Mouse (Mus musculus) T-cell, adult 2 months (primary cell): Measurements from ENCODE around the gene Klhdc4.

Source experiments
- DNase-seq: peaks from one replicate; pipeline ENCODE4 v3.0.0; 2022; ENCODE audit warnings: low spot score

The Klhdc4 gene

GRCm38 (mm10) chr8:121806126-121806525 lies 23.2 kb downstream of the Klhdc4 start:
- DNase-seq: no peak

DNA sequence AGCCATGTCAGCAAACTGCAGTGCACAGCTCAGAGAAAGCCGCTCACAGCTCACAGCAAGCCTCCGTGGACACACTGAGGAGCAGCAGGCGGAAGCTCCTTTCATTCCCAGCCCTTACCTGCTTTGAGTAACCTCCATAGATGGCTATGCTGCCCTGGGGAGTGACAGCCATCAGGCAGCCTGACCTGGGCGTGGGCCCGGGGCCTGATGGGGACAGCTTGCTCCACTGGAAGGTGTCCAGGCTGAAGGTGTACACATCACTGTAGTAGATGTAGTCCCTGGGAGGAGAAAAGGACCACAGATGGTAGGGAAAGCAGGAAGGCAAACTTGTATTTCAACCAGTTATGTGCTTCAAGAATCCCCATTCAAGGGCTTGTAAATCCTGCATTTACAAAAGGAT lies 24.5 kb downstream of the Klhdc4 start:
- DNase-seq: no peak

DNA sequence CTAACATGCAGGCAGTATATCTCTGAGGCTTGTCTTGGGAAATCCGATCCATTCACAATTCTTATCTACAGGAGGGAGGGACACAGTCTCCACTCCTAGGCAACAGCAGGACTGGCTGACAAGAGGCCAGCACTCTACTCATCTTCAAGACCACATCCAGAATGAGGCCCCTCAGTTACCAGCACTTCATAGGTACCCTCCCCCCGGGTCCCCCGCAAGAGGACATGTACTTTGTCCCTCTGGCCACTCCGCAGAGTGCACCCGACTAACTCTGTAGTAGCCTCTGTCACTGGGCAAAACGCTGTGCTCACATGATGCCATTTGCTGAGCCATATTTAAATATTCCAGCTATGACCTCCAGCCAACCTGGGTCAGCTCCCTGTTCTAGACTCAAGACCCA lies 31.0 kb downstream of the Klhdc4 start:
- DNase-seq: no peak

GRCm38 (mm10) chr8:121796406-121796805 lies 33.0 kb downstream of the Klhdc4 start:
- no peak for DNase-seq

- DNase-seq: no peak
These were observed 33.9 kb downstream of the Klhdc4 start for GRCm38 (mm10) chr8:121795461-121795860.

GRCm38 (mm10) chr8:121794151-121794550 lies 35.2 kb downstream of the Klhdc4 start:
- no peak for DNase-seq

DNA sequence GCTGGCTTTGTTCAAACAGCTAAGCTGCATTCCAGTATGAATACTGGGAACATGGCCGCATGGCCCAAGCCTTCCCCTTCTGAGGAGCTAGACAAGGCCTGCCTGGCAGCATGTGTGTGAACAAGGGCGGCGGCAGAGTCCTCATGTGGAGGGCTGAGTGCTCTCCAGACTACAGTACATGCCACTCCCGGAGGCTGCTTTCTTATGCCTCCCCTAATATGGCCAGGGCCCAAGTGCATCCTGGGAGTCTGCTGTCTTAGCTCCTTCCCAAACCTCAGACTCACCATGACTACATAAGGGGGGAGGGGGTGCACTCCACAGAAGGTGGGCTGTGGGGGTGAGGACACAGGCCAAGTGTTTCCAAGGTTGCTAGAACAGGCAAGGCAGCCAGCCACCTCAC lies 36.7 kb downstream of the Klhdc4 start:
- DNase-seq: no peak

GRCm38 (mm10) chr8:121792159-121792558 lies 37.2 kb downstream of the Klhdc4 start:
- no peak for DNase-seq

GRCm38 (mm10) chr8:121788786-121789185 lies 40.6 kb downstream of the Klhdc4 start:
- no peak for DNase-seq

DNA sequence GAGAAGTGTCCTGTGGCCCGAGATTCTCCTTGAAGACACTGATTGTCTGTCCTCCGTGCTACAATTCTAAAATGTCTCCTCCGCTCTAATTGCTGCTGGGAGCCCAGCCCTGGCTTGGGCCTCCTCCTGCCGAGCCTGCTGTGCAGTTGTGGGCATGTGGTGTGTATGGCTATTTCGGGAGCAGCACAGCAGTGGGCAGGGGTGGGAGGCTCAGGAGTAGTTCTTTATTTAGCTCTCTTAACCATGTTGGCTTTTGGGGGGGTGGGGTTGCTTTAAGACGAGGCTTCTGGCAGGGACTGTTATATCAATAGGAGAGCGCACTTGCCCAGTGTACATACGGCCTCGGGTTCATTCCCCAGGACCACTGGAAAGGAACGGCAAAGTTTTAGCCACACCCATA lies 42.8 kb downstream of the Klhdc4 start:
- DNase-seq: no peak

- DNase-seq: no peak
These were observed 46.9 kb downstream of the Klhdc4 start for GRCm38 (mm10) chr8:121782493-121782892.

- DNase-seq: no peak
These were observed 55.5 kb downstream of the Klhdc4 start for GRCm38 (mm10) chr8:121773876-121774275.

DNA sequence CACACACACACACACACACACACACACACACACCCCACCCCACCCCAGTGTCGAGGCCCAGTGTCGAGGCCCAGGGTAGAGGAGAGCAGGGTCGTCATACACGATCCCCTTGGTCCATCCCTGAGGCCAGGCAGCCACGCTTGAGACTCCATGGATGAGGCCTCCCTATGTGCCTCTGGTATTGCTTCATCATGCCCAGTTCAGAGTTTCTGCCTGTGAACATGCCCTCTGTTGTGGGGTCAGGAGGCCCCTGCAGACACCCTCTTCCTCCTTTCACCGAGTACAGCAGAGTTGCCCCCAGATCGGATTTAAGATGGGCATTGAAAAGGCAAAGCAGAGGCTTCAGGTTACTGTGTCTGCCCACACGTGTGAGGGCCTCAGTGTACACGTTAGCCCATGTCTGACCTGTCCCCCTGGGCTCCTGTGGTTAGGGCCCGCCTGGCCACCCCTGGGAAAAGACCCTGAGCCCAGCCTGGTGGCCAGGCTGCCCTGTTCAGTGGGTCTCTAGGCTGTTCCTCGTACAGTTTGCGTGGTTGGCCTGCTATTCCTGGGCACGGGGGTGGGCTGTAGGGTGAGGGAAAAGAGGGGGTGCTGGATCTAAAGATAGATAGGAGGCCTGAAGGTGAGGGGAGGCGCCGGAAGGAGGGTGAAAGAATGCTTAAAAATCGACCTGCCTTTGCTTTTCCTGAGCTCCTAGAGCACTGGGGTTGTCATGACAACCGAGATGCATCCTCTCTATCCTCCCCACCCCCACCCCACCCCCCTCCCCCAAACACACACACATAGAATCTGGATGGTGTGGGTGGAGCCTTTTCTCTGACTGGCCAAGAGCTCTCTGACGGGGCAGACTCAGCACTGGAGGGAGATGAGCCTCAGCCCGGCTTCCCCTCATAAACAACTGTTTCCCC lies 58.3 kb downstream of the Klhdc4 start:
- DNase-seq: no peak

- DNase-seq: no peak
These were observed 59.7 kb downstream of the Klhdc4 start for GRCm38 (mm10) chr8:121769621-121770020.

GRCm38 (mm10) chr8:121769095-121769494 lies 60.3 kb downstream of the Klhdc4 start:
- no peak for DNase-seq

DNA sequence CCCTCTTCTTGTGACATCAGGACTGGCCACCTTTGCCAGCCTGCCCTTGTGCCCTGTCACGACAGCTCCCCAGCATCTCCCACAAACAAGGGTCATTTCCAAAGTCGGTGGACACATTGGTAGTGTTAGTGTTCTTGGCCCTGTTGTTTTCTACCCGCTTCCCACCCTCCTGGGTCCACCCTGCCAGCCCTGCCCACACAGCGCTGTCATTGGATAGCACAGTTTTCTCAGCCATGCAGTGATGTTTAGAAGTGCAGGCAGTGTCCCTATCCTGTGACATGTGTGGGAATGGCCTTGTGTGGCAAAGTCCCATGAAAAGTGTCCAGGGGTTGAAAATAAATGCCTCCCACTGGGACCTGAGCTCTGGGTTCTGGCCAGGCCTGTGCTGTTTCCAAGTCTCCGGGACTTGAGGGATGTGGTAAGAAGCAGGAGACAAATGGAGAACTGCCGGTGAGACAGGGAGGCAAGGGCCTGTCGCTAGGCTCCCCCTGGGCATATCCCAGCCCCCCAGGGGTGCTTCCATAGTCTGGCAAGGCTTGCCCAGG lies 63.7 kb downstream of the Klhdc4 start:
- no peak for DNase-seq

GRCm38 (mm10) chr8:121763700-121764013 lies 65.7 kb downstream of the Klhdc4 start:
- no peak for DNase-seq

GRCm38 (mm10) chr8:121762999-121763699 lies 66.2 kb downstream of the Klhdc4 start:
- DNase-seq: no peak

- no peak for DNase-seq
These were observed 67.9 kb downstream of the Klhdc4 start for GRCm38 (mm10) chr8:121761480-121761879.

- DNase-seq: no peak
These were observed 68.9 kb downstream of the Klhdc4 start for GRCm38 (mm10) chr8:121760484-121760883.

DNA sequence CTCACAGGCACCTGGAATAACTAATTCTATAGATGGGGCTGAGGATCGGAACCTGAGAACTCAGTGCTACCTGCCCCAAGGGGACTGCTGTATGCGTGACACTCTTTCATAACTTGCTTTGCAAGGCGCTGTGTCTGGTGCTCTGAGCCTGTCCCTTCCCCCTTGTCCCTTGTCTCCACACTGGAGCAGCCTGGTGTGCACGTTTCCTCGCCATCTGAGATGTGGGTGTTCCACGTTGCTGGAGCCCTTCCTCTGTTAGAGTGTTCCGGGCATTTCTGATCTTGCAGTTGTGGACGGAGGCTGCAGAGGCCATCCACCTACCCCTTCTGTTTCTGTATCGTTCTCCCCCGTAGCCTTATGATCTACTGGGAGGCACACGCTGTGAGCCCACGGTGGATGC lies 70.9 kb downstream of the Klhdc4 start:
- DNase-seq: no peak

GRCm38 (mm10) chr8:121751407-121751806 lies 78.0 kb downstream of the Klhdc4 start:
- DNase-seq: peak; percentile 31

DNA sequence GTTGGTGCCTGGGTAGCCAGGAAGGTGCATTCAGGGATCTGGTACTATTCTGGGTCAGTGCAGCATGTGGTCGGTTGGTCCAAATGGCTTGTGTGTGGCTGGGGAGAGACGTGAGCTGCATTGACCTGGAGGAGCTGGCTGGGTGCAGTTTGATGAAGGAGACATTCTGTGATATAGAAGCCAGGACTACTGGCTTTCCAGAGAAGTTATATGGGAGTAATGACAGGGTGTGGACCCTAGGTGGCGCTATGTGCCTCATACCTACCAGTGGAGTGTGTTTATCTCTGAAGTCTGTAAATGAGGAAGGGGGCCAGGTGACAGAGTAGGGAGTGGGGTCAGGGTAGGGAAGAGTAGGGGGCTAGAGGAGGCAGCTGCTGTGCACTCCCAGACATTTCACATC lies 78.9 kb downstream of the Klhdc4 start:
- no peak for DNase-seq
